Mouse (Mus musculus) mature B cell (primary cell): ENCODE data around the gene Creld1.

Experiments used
- in situ Hi-C: fragments of 300-500 bp; cut with MboI; formaldehyde crosslinking; loops from 2 replicates; pipeline ENCODE4 v1.14.3; 2019

Creld1 gene

GRCm38 (mm10) chr6:113483100-113483615 is at the start of gene Creld1:
Creld1 (plus strand) TSS chr6:113483297.
- in situ Hi-C loops: no loop called here

- in situ Hi-C loops: no loop called here
Measured at GRCm38 (mm10) chr6:113433661-113434060, 49.4 kb upstream of the Creld1 start.

GRCm38 (mm10) chr6:113434691-113435090 is 48.4 kb upstream of the Creld1 start:
- in situ Hi-C loops: no loop called here

GRCm38 (mm10) chr6:113435664-113436205 is 47.4 kb upstream of the Creld1 start, which contains the start of gene Cidec:
Cidec (minus strand) TSS chr6:113435760.
- in situ Hi-C loops: no loop called here

- in situ Hi-C loops: no loop called here
Measured at GRCm38 (mm10) chr6:113437135-113437534, 46.0 kb upstream of the Creld1 start.

GRCm38 (mm10) chr6:113438721-113439430 is 44.2 kb upstream of the Creld1 start:
- in situ Hi-C loops: no loop called here

GRCm38 (mm10) chr6:113440686-113441085 is 42.4 kb upstream of the Creld1 start:
- in situ Hi-C loops: no loop called here

- in situ Hi-C loops: no loop called here
Measured at GRCm38 (mm10) chr6:113441147-113441680, 41.9 kb upstream of the Creld1 start.

- in situ Hi-C loops: no loop called here
Measured at GRCm38 (mm10) chr6:113442087-113442441, 41.0 kb upstream of the Creld1 start.

GRCm38 (mm10) chr6:113442442-113443090 is 40.5 kb upstream of the Creld1 start, which contains the start of gene Jagn1:
Jagn1 (plus strand) TSS chr6:113442569.
- in situ Hi-C loops: no loop called here

GRCm38 (mm10) chr6:113443091-113443490 is 40.0 kb upstream of the Creld1 start:
- in situ Hi-C loops: no loop called here

- in situ Hi-C loops: no loop called here
Measured at GRCm38 (mm10) chr6:113444207-113444965, 38.7 kb upstream of the Creld1 start.

GRCm38 (mm10) chr6:113447639-113448038 is 35.5 kb upstream of the Creld1 start:
- in situ Hi-C loops: no loop called here

GRCm38 (mm10) chr6:113451839-113452238 is 31.3 kb upstream of the Creld1 start:
- in situ Hi-C loops: no loop called here

- in situ Hi-C loops: no loop called here
Measured at GRCm38 (mm10) chr6:113455007-113455406, 28.1 kb upstream of the Creld1 start.

- in situ Hi-C loops: no loop called here
Measured at GRCm38 (mm10) chr6:113457952-113458534, 25.1 kb upstream of the Creld1 start, which contains the start of gene Il17re. Il17re (plus strand) TSS chr6:113458484.

- in situ Hi-C loops: no loop called here
Measured at GRCm38 (mm10) chr6:113458635-113459034, 24.5 kb upstream of the Creld1 start.

- in situ Hi-C loops: no loop called here
Measured at GRCm38 (mm10) chr6:113464040-113464439, 19.1 kb upstream of the Creld1 start.

GRCm38 (mm10) chr6:113465602-113466001 is 17.5 kb upstream of the Creld1 start:
- in situ Hi-C loops: no loop called here

- in situ Hi-C loops: no loop called here
Measured at GRCm38 (mm10) chr6:113468512-113468911, 14.6 kb upstream of the Creld1 start.

- in situ Hi-C loops: no loop called here
Measured at GRCm38 (mm10) chr6:113469021-113469420, 14.1 kb upstream of the Creld1 start.
